Mouse (Mus musculus) cerebellum, adult (tissue): ENCODE measurements at regions not wholly inside any gene's neighbourhood (a gene's known extent, or its start where the extent isn't known, plus 50 kb on each side); places are given as distances from the start of the nearest gene placed in this dataset.
"Not testable (repeated sequence)": the region's sequence is repeated elsewhere in the genome, so short reads cannot be mapped to it uniquely, and the experiment has no call there.

Experiments
- ATAC-seq: cut with Nextera tagmentation; 2 replicates; pipeline ENCODE4 v1.9.2; 2017; ENCODE audit warnings: mild to moderate bottlenecking, moderate library complexity, mixed read lengths; ENCODE audit not compliant: insufficient number of reproducible peaks, low FRiP score, low TSS enrichment

- ATAC-seq, result no peak
These were observed 110.3 kb downstream of the A730009L09Rik start for GRCm38 (mm10) chr16:84625110-84625722.

- ATAC-seq, result peak; percentile 36; the same call in 1 of the 2 replicates
These were observed 108.5 kb downstream of the Mrpl39 start for GRCm38 (mm10) chr16:84627052-84627451.

GRCm38 (mm10) chr16:84629868-84630267 is 105.7 kb downstream of the Mrpl39 start:
- no peak for ATAC-seq

- ATAC-seq, result not testable (repeated sequence)
These were observed 91.1 kb downstream of the Mrpl39 start for GRCm38 (mm10) chr16:84644446-84644845.

GRCm38 (mm10) chr16:84646172-84646684 is 89.3 kb downstream of the Mrpl39 start:
- ATAC-seq, result no peak

GRCm38 (mm10) chr16:84650646-84651045 is 84.9 kb downstream of the Mrpl39 start:
- no peak for ATAC-seq

- ATAC-seq, result no peak
These were observed 81.7 kb downstream of the Mrpl39 start for GRCm38 (mm10) chr16:84653873-84654272.

GRCm38 (mm10) chr16:84661879-84662278 is 73.7 kb downstream of the Mrpl39 start:
- ATAC-seq, result no peak

GRCm38 (mm10) chr16:84663581-84663980 is 72.0 kb downstream of the Mrpl39 start:
- no peak for ATAC-seq
